Comparison of ENCODE assay signal across 9 mouse cellular contexts in genomic region chr4:119204672-119205071, GRCm38 (mm10). TPM values are rescaled to one million over a fixed set of nuclear protein-coding genes. Genes with fewer than 3 reads are reported as not detected.
DNase-seq lines count a peak whose midpoint lies in the region; ATAC-seq and TF ChIP-seq lines count a peak whose summit lies in the region.
"Had no signal": no experiment of that assay in that cellular context is flagged by ENCODE, and none has a peak within 500 bp of the region (broad histone marks: within the 10 kb centered on the region; RNA-seq: fewer than 3 reads in every experiment).

No protein-coding gene starts in this region.

- DNase-seq in heart, adult 18-20 months = peak; percentile 28 to 72
- no peak for DNase-seq in heart, postnatal 25 days (ENCODE audit: low spot score)
- peak; percentile 69 for DNase-seq in c-Kit-positive CD71-positive TER-119-positive erythroid progenitor cells, embryonic 14.5 days (ENCODE audit: low spot score)
- peak; percentile 34 to 50 for DNase-seq in frontal cortex, postnatal 25 days (ENCODE audit: low spot score in 2 of 2)
- peak; percentile 59 for DNase-seq in kidney, adult 2 months
- DNase-seq in limb, embryonic 14.5 days (ENCODE audit: low spot score) = peak; percentile 79
- peak; percentile 80 for DNase-seq in midbrain, postnatal 0 days (ENCODE audit: low spot score)
- DNase-seq in spleen, postnatal 4 days (ENCODE audit: low spot score in 2 of 2) = peak; percentile 69 to 84

- intact Hi-C loops in heart, postnatal 25 days (cut with DNase I) = loop anchor here (1.0 to 5.0 kb wide), 2 partner anchors 37 to 198 kb away; no protein-coding TSS in a partner anchor

- H3K36me3 ChIP-seq in kidney, adult 2 months (ENCODE audit: control insufficient read depth, insufficient read depth, low read length) = no peaks in the 10 kb centered on the region
- peaks cover 20% of the 10 kb centered on the region for H3K36me3 ChIP-seq in limb, embryonic 14.5 days (ENCODE audit: control insufficient read depth, insufficient read depth, low read length)
- H3K36me3 ChIP-seq in midbrain, postnatal 0 days (ENCODE audit: insufficient read depth, low read length) = peaks cover 5% of the 10 kb centered on the region; the same call in 1 of the 2 replicates

- 18% methylated on average over 8 of the region's 8 CpGs for WGBS in kidney, adult 2 months
- WGBS in limb, embryonic 14.5 days = 17% methylated on average over 8 of the region's 8 CpGs
- 15% methylated on average over 8 of the region's 8 CpGs for WGBS in midbrain, postnatal 0 days

- no peak overlapping the region for H3K9ac ChIP-seq in limb, embryonic 14.5 days (ENCODE audit: low read depth, low read length, severe bottlenecking)
- H3K9ac ChIP-seq in midbrain, postnatal 0 days (replicated peaks; ENCODE audit: low read length, poor library complexity, severe bottlenecking) = no peak overlapping the region

- H3K4me1 ChIP-seq in kidney, adult 2 months (ENCODE audit: control insufficient read depth, insufficient read depth, low read length) = no peaks in the 10 kb centered on the region
- no peaks in the 10 kb centered on the region for H3K4me1 ChIP-seq in limb, embryonic 14.5 days (ENCODE audit: control insufficient read depth, insufficient read depth, low read length)
- H3K4me1 ChIP-seq in midbrain, postnatal 0 days (ENCODE audit: insufficient read depth, low read length) = no peaks in the 10 kb centered on the region

- no peaks in the 10 kb centered on the region for H3K9me3 ChIP-seq in limb, embryonic 14.5 days (ENCODE audit: control insufficient read depth, low read length)
- no peaks in the 10 kb centered on the region for H3K9me3 ChIP-seq in midbrain, postnatal 0 days (ENCODE audit: low read length)

- no peak overlapping the region for H3K4me3 ChIP-seq in kidney, adult 2 months (ENCODE audit: insufficient read depth, low read depth, low read length)
- H3K4me3 ChIP-seq in limb, embryonic 14.5 days (replicated peaks; ENCODE audit: low read length) = no peak overlapping the region
- H3K4me3 ChIP-seq in midbrain, postnatal 0 days (ENCODE audit: low read depth, low read length) = no peak overlapping the region

- no peak for TF ChIP-seq POLR2A in kidney, adult 2 months (IDR thresholded peaks at IDR 0.05; ENCODE audit: low read depth, low read length)
- TF ChIP-seq POLR2A in limb, embryonic 14.5 days (IDR thresholded peaks at IDR 0.05; ENCODE audit: borderline replicate concordance, extremely low read depth, insufficient read depth, insufficient read length) = no peak

- peak; percentile 74 for ATAC-seq in limb, embryonic 14.5 days (ENCODE audit: low FRiP score, low read depth)
- ATAC-seq in midbrain, postnatal 0 days (ENCODE audit: low FRiP score) = peak; percentile 57; the same call in 1 of the 2 replicates

- H3K27ac ChIP-seq in kidney, adult 2 months (ENCODE audit: insufficient read depth, low read depth, low read length) = no peak overlapping the region
- no peak overlapping the region for H3K27ac ChIP-seq in limb, embryonic 14.5 days (replicated peaks; ENCODE audit: low read depth, low read length)
- no peak overlapping the region for H3K27ac ChIP-seq in midbrain, postnatal 0 days (ENCODE audit: low read depth, low read length)

- no peaks in the 10 kb centered on the region for H3K27me3 ChIP-seq in kidney, adult 2 months (replicated peaks; ENCODE audit: control insufficient read depth, insufficient read depth, low read length)
- H3K27me3 ChIP-seq in limb, embryonic 14.5 days (ENCODE audit: control insufficient read depth, insufficient read depth, low read length) = no peaks in the 10 kb centered on the region
- H3K27me3 ChIP-seq in midbrain, postnatal 0 days (ENCODE audit: insufficient read depth, low read length) = no peaks in the 10 kb centered on the region

- peak; percentile 92 for TF ChIP-seq CTCF in kidney, adult 2 months (conservative IDR thresholded peaks at IDR 0.05; ENCODE audit: insufficient read depth, insufficient read length, low read depth, low read length)
- TF ChIP-seq CTCF in midbrain, postnatal 0 days (IDR thresholded peaks at IDR 0.05) = peak; percentile 94

- no peak overlapping the region for H3K4me2 ChIP-seq in limb, embryonic 14.5 days (replicated peaks; ENCODE audit: low read depth, low read length, severe bottlenecking)
- H3K4me2 ChIP-seq in midbrain, postnatal 0 days (ENCODE audit: low read depth, low read length, poor library complexity, severe bottlenecking) = no peak overlapping the region

RNA-seq across cellular contexts. Expression of gene Svbp, which starts 9.6 kb away (rescaled TPM):
- 10 to 100 TPM; 15.4 to 19.6 TPM for total RNA-seq in heart, adult 18-20 months (2021)
- 10 to 100 TPM; 15.3 to 19.0 TPM for total RNA-seq in heart, postnatal 25 days (2021)
- 29.2 and 35.4 TPM in 2 replicates for polyA plus RNA-seq in kidney, adult 2 months (2012; rRNA removed)
- polyA plus RNA-seq in limb, embryonic 14.5 days (2012; rRNA removed) = 109 and 125 TPM in 2 replicates
- polyA plus RNA-seq in limb, embryonic 14.5 days (2014; fragmentation: Nextera tagmentation; extraction: Ambion mirVana) = 211 and 245 TPM in 2 replicates
- 66.3 and 83.1 TPM in 2 replicates for total RNA-seq in midbrain, postnatal 0 days (2014; rRNA removed)
- polyA plus RNA-seq in midbrain, postnatal 0 days (2015; fragmentation: Nextera tagmentation; extraction: Ambion mirVana) = 196 and 200 TPM in 2 replicates

RNA-seq across cellular contexts. Expression of gene Tmem269, which starts 13.3 kb away (rescaled TPM):
- not detected for total RNA-seq in heart, adult 18-20 months (2021)
- total RNA-seq in heart, postnatal 25 days (2021) = not detected
- 0.13 and 0.29 TPM in 2 replicates for polyA plus RNA-seq in kidney, adult 2 months (2012; rRNA removed)
- 0.11 and 0.19 TPM in 2 replicates for polyA plus RNA-seq in limb, embryonic 14.5 days (2012; rRNA removed)
- not detected in 2 replicates for polyA plus RNA-seq in limb, embryonic 14.5 days (2014; fragmentation: Nextera tagmentation; extraction: Ambion mirVana)
- 0.11 TPM in 1 of 2 replicates, not detected in the other for total RNA-seq in midbrain, postnatal 0 days (2014; rRNA removed)
- polyA plus RNA-seq in midbrain, postnatal 0 days (2015; fragmentation: Nextera tagmentation; extraction: Ambion mirVana) = 0.43 and 0.83 TPM in 2 replicates
- total RNA-seq: adrenal gland, adult 18-20 months had no signal

RNA-seq across cellular contexts. Expression of gene Ermap, which starts 14.9 kb away (rescaled TPM):
- not detected for total RNA-seq in heart, adult 18-20 months (2021)
- total RNA-seq in heart, postnatal 25 days (2021) = under 1 TPM; 0.05 to 0.25 TPM
- polyA plus RNA-seq in kidney, adult 2 months (2012; rRNA removed) = 0.04 and 0.08 TPM in 2 replicates
- 1.7 and 2.1 TPM in 2 replicates for polyA plus RNA-seq in limb, embryonic 14.5 days (2012; rRNA removed)
- 0.97 and 1.6 TPM in 2 replicates for polyA plus RNA-seq in limb, embryonic 14.5 days (2014; fragmentation: Nextera tagmentation; extraction: Ambion mirVana)
- total RNA-seq in midbrain, postnatal 0 days (2014; rRNA removed) = 0.33 and 2.5 TPM in 2 replicates
- polyA plus RNA-seq in midbrain, postnatal 0 days (2015; fragmentation: Nextera tagmentation; extraction: Ambion mirVana) = 0.31 and 0.93 TPM in 2 replicates

RNA-seq across cellular contexts. Expression of gene AU022252, which starts 27.8 kb away (rescaled TPM):
- total RNA-seq in heart, adult 18-20 months (2021) = 10 to 100 TPM; 24.8 to 26.5 TPM
- total RNA-seq in heart, postnatal 25 days (2021) = 10 to 100 TPM; 21.5 to 23.5 TPM
- polyA plus RNA-seq in kidney, adult 2 months (2012; rRNA removed) = 9.9 and 11.8 TPM in 2 replicates
- 17.2 and 17.6 TPM in 2 replicates for polyA plus RNA-seq in limb, embryonic 14.5 days (2012; rRNA removed)
- 31.9 and 33.9 TPM in 2 replicates for polyA plus RNA-seq in limb, embryonic 14.5 days (2014; fragmentation: Nextera tagmentation; extraction: Ambion mirVana)
- total RNA-seq in midbrain, postnatal 0 days (2014; rRNA removed) = 13.6 and 30.0 TPM in 2 replicates
- polyA plus RNA-seq in midbrain, postnatal 0 days (2015; fragmentation: Nextera tagmentation; extraction: Ambion mirVana) = 20.1 and 22.1 TPM in 2 replicates

RNA-seq across cellular contexts. Expression of gene P3h1, which starts 28.0 kb away (rescaled TPM):
- total RNA-seq in heart, adult 18-20 months (2021) = 1 to 10 TPM; 9.4 to 9.9 TPM
- 10 to 100 TPM; 15.0 to 15.7 TPM for total RNA-seq in heart, postnatal 25 days (2021)
- polyA plus RNA-seq in kidney, adult 2 months (2012; rRNA removed) = 16.0 and 18.0 TPM in 2 replicates
- 162 and 200 TPM in 2 replicates for polyA plus RNA-seq in limb, embryonic 14.5 days (2012; rRNA removed)
- polyA plus RNA-seq in limb, embryonic 14.5 days (2014; fragmentation: Nextera tagmentation; extraction: Ambion mirVana) = 93.2 and 98.0 TPM in 2 replicates
- 14.9 and 15.0 TPM in 2 replicates for total RNA-seq in midbrain, postnatal 0 days (2014; rRNA removed)
- polyA plus RNA-seq in midbrain, postnatal 0 days (2015; fragmentation: Nextera tagmentation; extraction: Ambion mirVana) = 9.8 and 10.2 TPM in 2 replicates
